Mouse (Mus musculus) erythroid progenitor cell, adult 5-6 weeks (primary cell): ENCODE measurements around the gene Ccnf. TPM values are rescaled to one million over a fixed set of nuclear protein-coding genes. Genes with fewer than 3 reads are reported as not detected.

ENCODE experiments used
- ATAC-seq: replicated peaks from 2 replicates; pipeline ENCODE4 v1.8.0; 2016; ENCODE audit warnings: moderate number of reproducible peaks, mild to moderate bottlenecking, moderate TSS enrichment, inconsistent platforms; ENCODE audit not compliant: poor library complexity, low FRiP score, severe bottlenecking
- total RNA-seq, 2 experiments: library from RNA; stranded (forward) in 1 of 2; stranded (reverse) in 1 of 2; fragments of 150-400 nt in 1 of 2; fragments of 186-747, 209-891 nt in 1 of 2; gene quantifications; 2 replicates each; pipeline versions ENCODE4 v1.2.3 to v1.2.4; 2015 to 2017; ENCODE audit warnings: low replicate concordance in 2 of 2

The Ccnf gene
- total RNA-seq, 2 experiments from 2014 or later = 252 to 426 TPM

GRCm38 (mm10) chr17:24205284-24205888, 45.9 kb downstream of the Ccnf start, which contains the start of gene Tbc1d24:
TSS of gene Tbc1d24 (minus strand) at chr17:24205562.
- peak; percentile 36 for ATAC-seq

- ATAC-seq = no peak
These were observed 46.4 kb downstream of the Ccnf start for GRCm38 (mm10) chr17:24204846-24205245.

- no peak for ATAC-seq
These were observed 47.4 kb downstream of the Ccnf start for GRCm38 (mm10) chr17:24203611-24204534.

- ATAC-seq = peak; percentile 62
These were observed 48.2 kb downstream of the Ccnf start for GRCm38 (mm10) chr17:24203068-24203467.

- no peak for ATAC-seq
These were observed 50.2 kb downstream of the Ccnf start for GRCm38 (mm10) chr17:24201092-24201491.

DNA sequence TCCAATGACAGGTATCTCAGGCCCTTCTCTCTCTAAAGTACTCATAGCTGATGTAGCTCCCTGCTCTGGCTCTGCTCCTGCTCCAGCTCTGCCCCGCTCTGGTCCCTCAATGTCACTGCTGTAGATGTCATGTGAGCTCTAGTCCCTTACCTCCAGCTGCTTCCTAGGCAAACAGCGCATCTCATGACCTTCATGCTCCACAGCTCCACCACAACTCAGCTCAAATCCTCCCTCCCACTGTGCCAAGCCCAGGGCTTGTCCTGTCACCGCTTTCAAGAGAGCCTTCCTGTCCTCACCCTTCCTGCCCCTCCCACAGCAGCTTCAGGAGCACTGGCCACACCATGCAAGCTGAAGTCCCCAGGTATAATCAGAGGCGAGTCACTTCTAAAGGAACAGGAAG, 51.5 kb downstream of the Ccnf start:
- no peak for ATAC-seq

GRCm38 (mm10) chr17:24199252-24199651, 52.0 kb downstream of the Ccnf start:
- ATAC-seq = no peak

- no peak for ATAC-seq
These were observed 54.1 kb downstream of the Ccnf start for GRCm38 (mm10) chr17:24197032-24197824.

- ATAC-seq = no peak
These were observed 55.9 kb downstream of the Ccnf start for GRCm38 (mm10) chr17:24195349-24195748.

GRCm38 (mm10) chr17:24193769-24194168, 57.5 kb downstream of the Ccnf start:
- peak; percentile 74 for ATAC-seq

DNA sequence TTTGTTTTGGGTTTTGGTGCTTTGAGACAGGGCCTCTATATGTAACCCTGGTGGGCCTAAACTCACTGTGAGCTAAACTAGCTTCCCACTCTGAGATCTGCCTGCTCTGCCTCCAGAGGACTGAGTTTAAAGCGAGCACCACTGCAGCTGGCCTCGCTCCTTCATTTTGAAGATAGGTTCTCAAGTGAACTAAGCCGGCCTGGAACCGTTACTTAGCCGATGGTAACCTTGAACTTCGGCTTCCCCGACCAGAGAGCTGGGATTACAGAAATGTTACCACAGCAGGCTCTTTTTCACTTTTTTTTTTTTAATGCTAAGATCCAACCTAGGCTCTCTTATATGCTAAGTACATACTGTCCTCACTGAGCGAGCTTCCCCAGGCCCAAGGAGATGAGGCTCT, 58.0 kb downstream of the Ccnf start:
- no peak for ATAC-seq

- ATAC-seq = no peak
These were observed 58.4 kb downstream of the Ccnf start for GRCm38 (mm10) chr17:24192848-24193247.

- ATAC-seq = no peak
These were observed 59.8 kb downstream of the Ccnf start for GRCm38 (mm10) chr17:24191481-24191880.

DNA sequence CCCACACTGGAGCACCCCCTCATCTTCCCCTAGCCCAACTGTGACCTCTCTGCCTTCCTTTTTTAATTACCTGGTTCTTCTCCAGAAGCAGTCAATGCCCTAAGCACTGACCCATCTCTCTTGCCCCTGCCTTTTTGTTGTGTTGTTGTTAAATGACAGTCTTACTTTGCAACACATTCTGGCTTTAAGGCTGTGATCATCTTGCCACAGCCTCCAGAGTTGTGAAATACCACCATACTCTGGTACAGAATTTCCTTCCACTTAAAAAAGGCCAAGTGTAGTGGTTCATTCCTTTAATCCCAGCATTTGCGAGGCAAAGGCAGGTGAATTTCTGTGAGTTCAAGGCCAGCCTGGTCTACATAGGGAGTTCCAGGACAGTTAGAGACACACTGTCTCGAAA, 60.4 kb downstream of the Ccnf start:
- ATAC-seq = no peak

GRCm38 (mm10) chr17:24174259-24174658, 77.0 kb downstream of the Ccnf start:
- ATAC-seq = no peak

DNA sequence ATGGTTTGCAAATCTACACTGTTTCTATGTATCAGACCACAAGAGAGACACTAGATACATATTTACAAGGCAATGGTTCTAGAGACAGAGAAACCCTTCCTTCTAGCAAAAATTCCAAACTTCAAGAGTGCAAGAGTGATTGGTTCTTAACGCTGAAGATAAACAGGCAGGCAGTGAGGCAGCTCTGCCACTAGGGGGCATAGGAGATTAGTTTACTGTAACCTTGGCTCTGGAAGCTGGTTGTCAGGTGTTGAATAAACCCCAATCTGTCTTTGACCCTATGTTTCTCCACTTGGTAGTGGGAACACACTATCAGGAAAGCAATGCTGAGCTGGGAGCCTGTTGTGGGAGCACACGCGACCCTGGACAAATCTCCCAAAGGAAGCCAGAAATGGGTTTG, 77.9 kb downstream of the Ccnf start:
- ATAC-seq = peak; percentile 54; the same call in 1 of the 2 replicates
